Mouse (Mus musculus) liver, embryonic 14.5 days (tissue): ENCODE results near the gene Plekha7.

ENCODE experiments used
- CTCF ChIP-seq: IDR thresholded peaks from 2 replicates; pipeline ENCODE4 v1.5.1; 2016; ENCODE audit warnings: antibody characterized with exemption, low read depth, control low read depth
- EP300 ChIP-seq: IDR thresholded peaks from 2 replicates; pipeline ENCODE4 v1.6.1; 2016; ENCODE audit warnings: antibody characterized with exemption, low read depth

- TF ChIP-seq CTCF = no peak
- no peak for TF ChIP-seq EP300
Observed at GRCm38 (mm10) chr7:116122981-116123596, 185.1 kb downstream of the Plekha7 start.
